In genomic region chr19:40417155-40417821, GRCm38 (mm10) we compare ENCODE assay signal across 15 mouse cellular contexts.
DNase-seq lines count a peak whose midpoint lies in the region; ATAC-seq and TF ChIP-seq lines count a peak whose summit lies in the region.
"Had no signal": no experiment of that assay in that cellular context is flagged by ENCODE, and none has a peak within 500 bp of the region (broad histone marks: within the 10 kb centered on the region; RNA-seq: fewer than 3 reads in every experiment).

No protein-coding gene starts in this region.

- no peak overlapping the region for H3K4me3 ChIP-seq in heart, embryonic 11.5 days (ENCODE audit: low read depth, low read length)
- H3K4me3 ChIP-seq in midbrain, embryonic 13.5 days (replicated peaks) = no peak overlapping the region
- no peak overlapping the region for H3K4me3 ChIP-seq in midbrain, embryonic 15.5 days
- no peak overlapping the region for H3K4me3 ChIP-seq in limb, embryonic 14.5 days (replicated peaks; ENCODE audit: low read length)
- H3K4me3 ChIP-seq: embryonic facial prominence, embryonic 10.5 days; hindbrain, embryonic 12.5 days; liver, embryonic 15.5 days had no signal

- H3K9me3 ChIP-seq in heart, embryonic 11.5 days (replicated peaks; ENCODE audit: control insufficient read depth, low read length) = no peaks in the 10 kb centered on the region
- H3K9me3 ChIP-seq in midbrain, embryonic 13.5 days = no peaks in the 10 kb centered on the region
- no peaks in the 10 kb centered on the region for H3K9me3 ChIP-seq in midbrain, embryonic 15.5 days
- no peaks in the 10 kb centered on the region for H3K9me3 ChIP-seq in limb, embryonic 14.5 days (ENCODE audit: control insufficient read depth, low read length)
- H3K9me3 ChIP-seq: embryonic facial prominence, embryonic 10.5 days; hindbrain, embryonic 12.5 days; liver, embryonic 15.5 days had no signal

- H3K9ac ChIP-seq in heart, embryonic 11.5 days (ENCODE audit: low read depth, low read length) = no peak overlapping the region
- H3K9ac ChIP-seq in midbrain, embryonic 13.5 days (replicated peaks) = no peak overlapping the region
- H3K9ac ChIP-seq in midbrain, embryonic 15.5 days = no peak overlapping the region
- H3K9ac ChIP-seq in limb, embryonic 14.5 days (ENCODE audit: low read depth, low read length, severe bottlenecking) = no peak overlapping the region
- H3K9ac ChIP-seq: hindbrain, embryonic 12.5 days; liver, embryonic 15.5 days had no signal

- H3K4me1 ChIP-seq in heart, embryonic 11.5 days (ENCODE audit: control insufficient read depth, insufficient read depth, low read length) = peaks cover 30% of the 10 kb centered on the region
- peaks cover 17% of the 10 kb centered on the region for H3K4me1 ChIP-seq in midbrain, embryonic 13.5 days (replicated peaks)
- peaks cover 11% of the 10 kb centered on the region for H3K4me1 ChIP-seq in midbrain, embryonic 15.5 days
- peaks cover 27% of the 10 kb centered on the region for H3K4me1 ChIP-seq in limb, embryonic 14.5 days (ENCODE audit: control insufficient read depth, insufficient read depth, low read length)

- H3K27ac ChIP-seq in heart, embryonic 11.5 days (ENCODE audit: low read depth, low read length) = 0 out of 2 replicates have a peak overlapping the region, but pooled peaks have one; percentile 7
- H3K27ac ChIP-seq in midbrain, embryonic 13.5 days = 0 out of 2 replicates have a peak overlapping the region, but pooled peaks have one; percentile 10
- no peak overlapping the region for H3K27ac ChIP-seq in midbrain, embryonic 15.5 days
- peak overlapping the region; percentile 28; the same call in 1 of the 2 replicates for H3K27ac ChIP-seq in limb, embryonic 14.5 days (replicated peaks; ENCODE audit: low read depth, low read length)
- H3K27ac ChIP-seq: embryonic facial prominence, embryonic 10.5 days; hindbrain, embryonic 12.5 days; liver, embryonic 15.5 days had no signal

- H3K27me3 ChIP-seq in heart, embryonic 11.5 days (ENCODE audit: control insufficient read depth, insufficient read depth, low read length) = no peaks in the 10 kb centered on the region
- H3K27me3 ChIP-seq in midbrain, embryonic 13.5 days = no peaks in the 10 kb centered on the region
- H3K27me3 ChIP-seq in midbrain, embryonic 15.5 days (replicated peaks) = no peaks in the 10 kb centered on the region
- H3K27me3 ChIP-seq in limb, embryonic 14.5 days (ENCODE audit: control insufficient read depth, insufficient read depth, low read length) = no peaks in the 10 kb centered on the region
- H3K27me3 ChIP-seq: hindbrain, embryonic 12.5 days; liver, embryonic 15.5 days had no signal

- DNase-seq in heart, adult 8-10 months (ENCODE audit: low spot score) = no peak
- peak; percentile 68 for DNase-seq in kidney, adult 9 months
- no peak for DNase-seq in kidney, postnatal 14 days
- DNase-seq in limb, embryonic 14.5 days (ENCODE audit: low spot score) = no peak
- DNase-seq in adrenal gland, adult 18-20 months (ENCODE audit: low spot score in 2 of 2) = no peak
- DNase-seq: adrenal gland, postnatal 25 days; cerebellum, postnatal 25 days; gastrocnemius, postnatal 10 days; thymus, postnatal 4 days had no signal

- H3K4me2 ChIP-seq in heart, embryonic 11.5 days = no peak overlapping the region
- no peak overlapping the region for H3K4me2 ChIP-seq in midbrain, embryonic 13.5 days (replicated peaks)
- H3K4me2 ChIP-seq in midbrain, embryonic 15.5 days = no peak overlapping the region
- H3K4me2 ChIP-seq in limb, embryonic 14.5 days (replicated peaks; ENCODE audit: low read depth, low read length, severe bottlenecking) = no peak overlapping the region
- H3K4me2 ChIP-seq: hindbrain, embryonic 12.5 days; liver, embryonic 15.5 days had no signal

- 56% methylated on average over 8 of the region's 8 CpGs for WGBS in heart, embryonic 11.5 days (ENCODE audit: insufficient replicate concordance)
- 81% methylated on average over 8 of the region's 8 CpGs for WGBS in midbrain, embryonic 13.5 days
- WGBS in midbrain, embryonic 15.5 days = 79% methylated on average over 8 of the region's 8 CpGs
- WGBS in limb, embryonic 14.5 days = 40% methylated on average over 8 of the region's 8 CpGs

- ATAC-seq in heart, embryonic 11.5 days (replicated peaks; ENCODE audit: insufficient number of reproducible peaks, low FRiP score, low TSS enrichment) = no peak
- ATAC-seq in midbrain, embryonic 13.5 days = no peak
- ATAC-seq in midbrain, embryonic 15.5 days (replicated peaks) = no peak
- ATAC-seq in limb, embryonic 14.5 days (ENCODE audit: low FRiP score, low read depth) = peak; percentile 19; the same call in 1 of the 2 replicates

- no peak for TF ChIP-seq POLR2A in limb, embryonic 14.5 days (IDR thresholded peaks at IDR 0.05; ENCODE audit: borderline replicate concordance, extremely low read depth, insufficient read depth, insufficient read length)

- no peaks in the 10 kb centered on the region for H3K36me3 ChIP-seq in heart, embryonic 11.5 days (ENCODE audit: control insufficient read depth, insufficient read depth, low read length)
- H3K36me3 ChIP-seq in midbrain, embryonic 13.5 days = no peaks in the 10 kb centered on the region
- no peaks in the 10 kb centered on the region for H3K36me3 ChIP-seq in midbrain, embryonic 15.5 days (replicated peaks)
- H3K36me3 ChIP-seq in limb, embryonic 14.5 days (ENCODE audit: control insufficient read depth, insufficient read depth, low read length) = peaks cover 3% of the 10 kb centered on the region; the same call in 1 of the 2 replicates
- H3K36me3 ChIP-seq: embryonic facial prominence, embryonic 10.5 days; hindbrain, embryonic 12.5 days; liver, embryonic 15.5 days had no signal
